Mouse (Mus musculus) lung, adult 18-20 months (tissue): ENCODE measurements around the gene Sgcb.

ENCODE experiments used
- DNase-seq, 2 experiments: peaks; one replicate each; pipeline ENCODE4 v3.0.0; 2022; ENCODE audit warnings: mixed read lengths in 2 of 2

The Sgcb gene

GRCm38 (mm10) chr5:73647261-73647900, at the start of gene Sgcb:
TSS of gene Sgcb (minus strand) at chr5:73647790.
- DNase-seq, result peak; percentile 86

GRCm38 (mm10) chr5:73694254-73695015, 46.8 kb upstream of the Sgcb start:
- DNase-seq, result no peak

- peak in 1 of 2 experiments; percentile 39 for DNase-seq
Measured at GRCm38 (mm10) chr5:73693778-73694177, 46.2 kb upstream of the Sgcb start.

GRCm38 (mm10) chr5:73691723-73692520, 44.3 kb upstream of the Sgcb start:
- DNase-seq, result no peak

GRCm38 (mm10) chr5:73690146-73690545, 42.6 kb upstream of the Sgcb start:
- no peak for DNase-seq

- no peak for DNase-seq
Measured at GRCm38 (mm10) chr5:73688576-73688975, 41.0 kb upstream of the Sgcb start.

GRCm38 (mm10) chr5:73686149-73686548, 38.6 kb upstream of the Sgcb start:
- peak in 1 of 2 experiments; percentile 37 for DNase-seq

GRCm38 (mm10) chr5:73683706-73684409, 36.3 kb upstream of the Sgcb start:
- no peak for DNase-seq

GRCm38 (mm10) chr5:73683221-73683620, 35.6 kb upstream of the Sgcb start:
- no peak for DNase-seq

- no peak for DNase-seq
Measured at GRCm38 (mm10) chr5:73676626-73677025, 29.0 kb upstream of the Sgcb start.

GRCm38 (mm10) chr5:73675604-73676003, 28.0 kb upstream of the Sgcb start:
- DNase-seq, result no peak

GRCm38 (mm10) chr5:73669386-73669785, 21.8 kb upstream of the Sgcb start:
- DNase-seq, result no peak

GRCm38 (mm10) chr5:73667877-73668276, 20.3 kb upstream of the Sgcb start:
- DNase-seq, result no peak

GRCm38 (mm10) chr5:73666695-73667094, 19.1 kb upstream of the Sgcb start:
- no peak for DNase-seq

GRCm38 (mm10) chr5:73651855-73652201, 4.2 kb upstream of the Sgcb start:
- DNase-seq, result peak; percentile 66 to 76

GRCm38 (mm10) chr5:73651061-73651854, 3.7 kb upstream of the Sgcb start, which contains the start of gene Spata18:
TSS of gene Spata18 (plus strand) at chr5:73651379.
- DNase-seq, result peak; percentile 20 to 60

- DNase-seq, result peak; percentile 14 to 24
Measured at GRCm38 (mm10) chr5:73650365-73650964, 2.9 kb upstream of the Sgcb start.

- DNase-seq, result no peak
Measured at GRCm38 (mm10) chr5:73642091-73642490, 5.5 kb downstream of the Sgcb start.

GRCm38 (mm10) chr5:73641058-73641457, 6.5 kb downstream of the Sgcb start:
- no peak for DNase-seq

- no peak for DNase-seq
Measured at GRCm38 (mm10) chr5:73637337-73638107, 10.1 kb downstream of the Sgcb start.

GRCm38 (mm10) chr5:73633141-73633540, 14.4 kb downstream of the Sgcb start:
- peak; percentile 50 to 55 for DNase-seq
